Mouse (Mus musculus): Measurements from ENCODE around the gene Tbx19.

DNA sequence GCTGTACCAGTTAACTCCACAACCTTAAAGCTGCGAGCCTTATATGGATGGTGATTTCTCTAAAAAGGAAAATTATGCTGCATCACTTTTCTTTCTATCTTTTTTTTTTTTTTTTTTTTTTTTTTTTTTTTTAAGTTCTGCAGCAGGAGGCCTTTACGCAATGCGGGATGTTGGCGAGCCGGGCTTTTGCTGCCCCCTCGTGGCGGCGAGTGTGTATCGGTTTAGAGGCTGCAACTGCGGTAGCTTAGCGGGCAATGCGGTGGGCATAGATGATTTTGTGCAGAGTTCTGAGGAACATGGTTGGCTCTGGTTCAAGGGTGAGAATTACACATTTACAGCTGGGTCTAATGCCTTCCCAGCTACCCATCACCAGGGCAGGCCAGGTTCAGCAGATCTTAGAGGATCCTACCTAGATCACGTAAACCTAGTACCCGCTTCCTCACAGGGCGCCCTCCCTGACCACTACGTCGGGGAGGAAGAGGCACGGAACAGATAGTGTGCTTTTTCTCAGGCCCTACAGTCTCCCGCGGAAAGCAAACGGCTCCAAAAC lies 40.1 kb downstream of the Tbx19 start:
- TF ChIP-seq GATA1 (IDR thresholded peaks at IDR 0.05; ENCODE audit: low read length) (no peak), TAL1 (IDR thresholded peaks at IDR 0.05; ENCODE audit: low read length) (no peak)
